Mouse (Mus musculus) adipose tissue, adult 10 weeks (tissue): Measurements from ENCODE around the gene Gphn. TPM values are rescaled to one million over a fixed set of nuclear protein-coding genes. Genes with fewer than 3 reads are reported as not detected.

ENCODE experiments used
- polyA plus RNA-seq: library from polyadenylated mRNA; stranded (reverse); fragments of 350-450 nt; fragmentation: Illumina TruSeq; extraction: RNeasy Lipid Tissue Mini Kit (QIAGEN cat#74804); gene quantifications from one replicate; pipeline ENCODE4 v1.2.3, GENCODE M21; 2014; ENCODE audit warnings: low read depth, low replicate concordance

Gene Gphn
- 22.1 TPM for polyA plus RNA-seq

DNA sequence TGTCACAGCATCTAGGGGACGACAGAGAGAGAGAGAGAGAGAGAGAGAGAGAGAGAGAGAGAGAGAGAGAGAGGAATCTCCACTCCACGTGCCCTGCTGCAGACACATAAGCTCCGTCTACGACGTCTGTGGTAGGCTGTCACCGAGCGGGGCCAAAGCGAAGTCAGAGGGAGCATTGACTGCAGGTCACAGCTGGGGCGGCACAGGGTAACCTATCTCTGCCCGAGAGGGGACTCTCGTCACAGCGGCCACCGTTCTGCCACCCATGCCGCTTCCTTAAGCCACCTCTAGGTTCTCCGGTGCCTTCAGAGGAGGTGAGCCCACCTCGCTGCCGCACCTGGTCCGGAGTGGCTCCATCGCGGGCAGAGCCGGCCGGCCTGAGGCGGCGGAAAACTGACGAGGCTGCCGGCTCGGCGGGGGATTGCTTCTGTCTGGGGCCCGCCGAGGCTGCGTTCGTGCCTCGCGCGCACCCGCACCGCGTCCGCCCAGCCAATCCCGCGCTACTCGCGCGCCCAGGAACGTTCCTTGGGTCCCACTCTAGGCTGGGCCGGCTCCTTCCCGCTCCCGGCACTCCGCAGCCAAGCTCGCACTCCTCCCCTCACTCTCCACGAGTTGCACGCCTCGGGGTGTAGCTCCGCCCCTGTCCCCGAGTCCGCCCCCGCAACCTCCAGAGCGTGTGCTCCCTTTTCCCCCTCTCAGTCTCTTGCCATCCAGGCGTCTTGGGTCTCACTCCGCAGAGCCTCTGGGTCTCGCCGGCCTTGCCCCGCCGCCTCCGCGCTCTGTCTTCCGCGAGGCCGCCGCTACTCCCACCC is at the start of gene Gphn:
Gene Gphn (plus strand): TSS at position 673 of the 812 bp plus-strand sequence.

DNA sequence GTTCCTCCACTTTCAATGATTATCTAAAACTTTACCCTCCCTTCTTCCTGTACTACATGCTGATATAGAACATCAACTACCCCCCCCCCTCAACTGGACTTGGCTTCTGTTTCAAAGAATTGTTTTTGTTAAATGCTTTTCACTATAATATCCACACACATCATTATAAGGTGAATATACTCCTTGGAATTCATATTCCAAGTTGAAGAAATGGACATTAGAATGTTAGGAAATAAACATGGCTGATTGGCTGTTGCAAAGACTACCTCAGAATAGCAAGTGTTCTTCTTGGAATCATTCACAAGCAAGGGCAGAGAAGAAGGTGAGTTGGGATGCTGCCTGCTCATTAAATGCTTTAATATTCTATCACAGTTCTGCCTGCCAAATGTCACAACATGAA is 32.2 kb upstream of the Gphn start, which contains the start of gene Gm6657:
Gene Gm6657 (plus strand): TSS at position 301 of the 400 bp plus-strand sequence.

DNA sequence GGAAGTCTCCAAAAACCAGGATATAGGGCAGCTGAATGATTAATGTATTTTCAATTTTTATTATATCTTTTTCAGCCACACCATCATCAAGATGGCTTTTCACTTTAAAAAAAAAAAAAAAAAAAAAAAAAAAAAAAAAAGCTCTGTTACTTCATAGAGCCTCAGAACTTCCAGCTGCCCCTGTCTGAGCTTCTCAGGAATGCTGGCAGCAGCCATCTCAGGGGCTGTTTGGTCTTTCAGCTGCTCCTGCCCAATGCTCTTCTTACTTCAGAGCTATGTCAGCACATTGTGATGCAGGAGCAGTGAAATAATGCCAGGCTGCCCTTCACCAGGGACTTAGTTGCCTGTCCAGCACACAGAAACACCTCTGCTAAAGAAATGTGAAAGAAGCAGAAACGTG is 465.1 kb downstream of the Gphn start, which contains the start of gene Fam71d:
Gene Fam71d (plus strand): TSS at position 211 of the 400 bp plus-strand sequence.

Other genes starting within 250 kb of the Gphn start
- gene Gm6657, start 32.1 kb upstream of the Gphn start, polyA plus RNA-seq: 1.6 TPM